Mouse (Mus musculus) layer of hippocampus, postnatal 25 days (tissue): ENCODE results near the gene 4930402F06Rik. TPM values are rescaled to one million over a fixed set of nuclear protein-coding genes. Genes with fewer than 3 reads are reported as not detected.

Experiments used
- DNase-seq, 2 experiments: peaks; one replicate each; pipeline ENCODE4 v3.0.0; 2022; ENCODE audit warnings: mixed read lengths in 2 of 2, low spot score in 1 of 2; ENCODE audit errors: extremely low spot score in 1 of 2
- total RNA-seq, 2 experiments: library from RNA; stranded (reverse); gene quantifications; 2 replicates each; pipeline ENCODE4 v1.2.3; 2021

4930402F06Rik gene
- total RNA-seq, 2 experiments from 2014 or later: not detected

DNA sequence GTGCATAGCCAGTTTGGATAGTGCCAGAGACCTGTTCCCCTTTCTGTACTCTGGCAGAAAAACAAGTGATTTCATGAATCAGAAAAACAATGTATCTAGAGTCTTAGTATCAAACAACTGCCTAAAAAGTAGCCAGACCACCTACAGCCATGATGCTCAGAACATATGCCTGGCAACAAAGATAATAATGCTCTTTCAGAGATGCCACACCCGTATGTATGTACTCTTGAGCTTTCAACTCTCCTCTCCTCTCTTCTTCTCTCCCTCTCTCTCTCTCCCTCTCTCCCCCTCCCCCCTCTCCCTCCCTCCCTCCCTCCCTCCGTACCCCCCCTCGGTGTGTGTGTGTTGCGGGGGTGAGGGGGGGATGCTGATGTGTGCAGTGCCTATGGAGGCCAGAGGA, 22.3 kb upstream of the 4930402F06Rik start:
- no peak for DNase-seq

DNA sequence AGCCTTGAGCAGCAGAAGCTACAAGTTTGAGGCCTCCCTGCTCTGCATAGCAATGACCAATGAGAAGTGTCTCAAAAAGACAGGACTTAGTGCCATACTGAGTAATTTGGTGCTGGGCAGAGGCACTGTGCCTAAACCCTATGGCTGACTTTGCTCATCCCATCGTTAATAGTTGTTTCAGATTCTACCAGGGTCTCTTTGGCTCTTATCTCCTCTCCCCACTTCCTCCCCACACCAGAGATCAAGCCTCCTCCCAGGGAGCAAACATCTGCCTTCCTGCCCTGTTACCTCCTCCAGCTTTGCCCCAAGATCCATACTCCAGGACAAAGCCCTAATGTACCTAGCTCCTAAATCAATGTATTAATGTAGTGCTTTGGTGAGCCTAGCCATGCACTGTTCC, 20.3 kb upstream of the 4930402F06Rik start:
- no peak for DNase-seq

DNA sequence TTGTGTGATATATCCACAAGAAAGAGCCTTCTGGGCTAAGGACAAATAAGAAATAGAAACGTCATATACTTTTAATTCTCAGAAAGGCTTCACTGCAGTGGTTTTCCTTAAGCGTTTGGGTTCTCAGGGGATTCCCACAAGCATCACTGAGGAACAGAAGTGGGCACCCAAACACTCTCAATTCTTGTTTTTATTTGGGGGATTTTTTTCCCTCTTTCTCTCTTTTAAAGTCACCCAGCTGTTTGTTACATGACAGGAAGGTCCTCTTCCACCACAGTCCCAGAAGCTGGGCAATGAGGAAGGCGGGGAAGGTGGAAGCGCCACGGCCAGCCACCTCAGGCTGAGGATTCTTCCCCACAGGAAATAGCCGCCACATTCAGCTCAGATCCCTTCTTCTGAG, 19.5 kb upstream of the 4930402F06Rik start:
- no peak for DNase-seq

DNA sequence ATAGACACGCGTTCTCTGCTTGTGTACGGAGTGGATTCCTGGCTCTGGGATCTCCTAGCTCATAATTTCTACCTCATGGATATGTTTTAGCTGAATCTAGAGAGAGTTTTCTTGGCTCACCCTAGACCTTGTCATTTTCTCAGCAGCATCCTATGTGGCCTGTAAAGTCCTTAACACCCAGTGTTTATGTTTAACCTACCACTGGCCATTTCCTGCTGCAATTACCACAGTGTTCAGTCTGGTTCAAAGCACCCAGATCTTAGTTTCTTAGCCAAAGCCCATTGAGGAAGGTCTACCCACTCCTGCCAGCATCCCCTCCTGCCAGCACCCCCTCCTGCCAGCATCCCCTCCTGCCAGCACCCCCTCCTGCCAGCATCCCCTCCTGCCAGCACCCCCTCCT, 15.8 kb upstream of the 4930402F06Rik start:
- no peak for DNase-seq

DNA sequence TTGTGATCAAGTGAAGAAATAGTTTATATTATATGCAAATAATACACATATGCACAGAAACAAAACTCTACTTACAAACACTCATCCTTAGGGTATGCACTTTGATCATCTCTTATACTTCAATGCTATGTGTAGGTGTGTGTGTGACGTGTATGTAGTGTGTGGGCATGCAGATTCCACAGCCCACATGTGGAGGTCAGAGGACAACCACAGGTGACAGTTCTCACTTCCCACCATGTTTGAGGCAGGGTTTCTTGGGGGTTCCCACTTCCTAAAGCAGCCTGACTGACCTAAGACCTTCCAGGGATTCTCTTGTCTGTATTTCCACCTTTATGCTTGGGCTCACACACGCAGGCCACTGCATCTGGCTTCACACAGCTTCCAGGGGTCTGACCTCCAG, 15.3 kb upstream of the 4930402F06Rik start:
- no peak for DNase-seq

DNA sequence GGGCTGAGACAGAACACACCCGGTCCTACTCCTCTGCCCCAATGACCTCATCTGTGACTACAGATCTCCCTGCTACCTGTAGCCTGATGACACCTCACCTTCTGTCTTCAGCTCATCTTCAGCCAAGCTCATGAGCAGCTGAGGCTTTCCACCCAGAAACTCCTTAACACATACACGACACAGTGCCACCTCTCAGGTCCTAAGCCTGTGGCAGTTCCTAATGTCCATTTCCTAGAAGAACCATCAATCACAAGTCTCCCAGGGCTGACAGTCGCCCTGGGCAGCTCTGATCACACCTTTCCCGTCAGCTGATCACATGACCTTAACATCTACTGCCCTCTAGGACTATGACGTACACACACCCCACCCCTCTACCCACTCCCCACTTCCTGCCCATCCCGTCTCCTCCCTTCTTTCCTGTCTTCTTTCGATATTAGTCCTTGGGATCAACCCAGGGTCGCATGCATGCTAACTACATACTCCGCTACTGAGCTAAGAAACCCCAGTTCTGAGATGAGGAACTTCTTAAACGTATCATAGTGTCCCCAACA, 14.7 kb upstream of the 4930402F06Rik start:
- no peak for DNase-seq

DNA sequence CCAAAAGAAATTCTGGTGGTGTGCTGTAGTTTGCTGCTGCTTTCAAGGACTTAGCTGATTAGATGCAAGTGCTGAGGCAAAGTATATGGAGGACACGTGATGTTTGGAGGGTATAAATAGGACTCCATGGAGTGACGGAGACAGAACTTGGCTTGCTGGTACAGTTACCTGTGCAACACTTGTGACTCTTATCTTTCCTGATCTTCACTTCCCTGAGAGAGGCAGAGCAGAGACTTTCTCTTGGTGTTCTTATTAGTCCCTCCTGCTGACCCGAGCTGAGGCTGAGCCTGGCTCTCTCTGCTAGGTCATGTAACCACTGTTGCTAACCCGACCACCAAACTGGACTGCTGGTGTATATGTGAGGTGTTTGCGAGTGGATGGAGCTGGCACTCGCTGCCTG, 12.5 kb upstream of the 4930402F06Rik start:
- DNase-seq: no peak

DNA sequence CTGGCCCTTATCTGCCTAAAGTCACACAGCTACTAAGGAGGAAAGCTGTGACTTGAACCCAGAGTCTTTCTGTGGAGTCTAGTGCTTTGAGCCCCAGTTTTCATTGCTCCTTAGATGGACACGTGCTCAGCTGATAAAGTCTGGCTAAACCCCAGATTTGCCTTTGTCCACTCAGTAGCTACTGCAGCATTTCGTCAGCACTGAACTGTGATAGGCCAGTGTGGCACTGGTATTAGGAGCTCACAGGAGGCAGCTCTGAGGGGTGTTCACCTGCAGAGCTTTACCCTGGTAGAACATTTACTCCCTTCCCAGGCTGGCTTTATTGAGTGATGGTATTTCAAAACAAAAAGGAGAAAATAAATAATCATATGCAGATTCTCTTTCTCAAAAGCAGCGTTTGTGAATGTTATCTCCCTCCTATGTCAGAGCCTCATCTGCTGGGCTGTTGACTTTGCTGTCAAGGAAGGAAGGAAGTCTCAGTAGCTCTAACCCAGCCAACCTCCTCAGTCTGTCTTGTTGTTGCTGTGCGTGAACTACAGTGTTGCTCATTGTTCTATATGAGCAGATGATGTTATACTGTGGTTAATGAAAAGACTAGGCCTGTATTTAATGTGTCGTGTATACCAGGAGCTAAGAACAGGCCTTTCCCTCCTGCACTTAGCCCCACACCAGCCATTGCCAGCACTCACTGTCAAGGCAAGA, 11.6 kb upstream of the 4930402F06Rik start:
- no peak for DNase-seq

DNA sequence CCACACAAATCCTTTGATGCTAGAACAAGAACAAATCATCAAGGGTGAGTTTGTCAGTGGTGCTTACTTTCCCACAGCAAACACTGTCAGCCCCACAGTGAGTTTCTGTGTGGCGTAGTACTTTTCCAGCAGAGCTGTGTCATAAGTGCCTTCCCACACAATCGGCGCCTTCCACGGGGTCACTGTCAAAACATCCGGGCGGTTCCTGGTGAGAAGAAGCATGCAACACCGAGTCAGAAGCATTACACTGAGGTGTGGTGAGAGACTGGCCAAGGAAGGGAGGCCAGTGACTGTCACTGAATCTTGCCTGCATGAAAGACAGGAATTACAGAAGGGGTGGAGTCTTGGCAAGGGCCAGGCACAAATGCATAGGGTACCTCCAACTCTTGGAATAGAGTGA, 10.9 kb upstream of the 4930402F06Rik start:
- no peak for DNase-seq

DNA sequence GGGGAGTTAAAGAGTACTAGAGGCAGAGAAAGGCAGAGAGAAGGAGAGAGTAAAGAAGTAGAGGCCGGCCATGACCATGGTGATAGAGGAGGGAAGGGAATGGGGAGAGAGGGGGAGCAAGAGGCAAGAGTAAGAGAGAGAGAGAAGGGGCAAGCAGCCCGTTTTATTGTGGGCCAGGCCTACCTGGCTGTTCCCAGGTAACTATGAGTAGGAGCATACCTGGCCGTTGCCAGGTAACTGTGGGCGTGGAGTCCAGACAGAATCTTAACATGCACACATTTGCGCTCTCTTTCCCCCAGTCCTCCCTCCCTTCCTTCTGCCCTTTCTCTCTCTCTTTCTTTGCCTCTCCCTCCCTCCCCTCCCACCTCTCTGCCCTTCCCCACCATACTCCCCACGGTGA, 10.3 kb upstream of the 4930402F06Rik start:
- DNase-seq: no peak

DNA sequence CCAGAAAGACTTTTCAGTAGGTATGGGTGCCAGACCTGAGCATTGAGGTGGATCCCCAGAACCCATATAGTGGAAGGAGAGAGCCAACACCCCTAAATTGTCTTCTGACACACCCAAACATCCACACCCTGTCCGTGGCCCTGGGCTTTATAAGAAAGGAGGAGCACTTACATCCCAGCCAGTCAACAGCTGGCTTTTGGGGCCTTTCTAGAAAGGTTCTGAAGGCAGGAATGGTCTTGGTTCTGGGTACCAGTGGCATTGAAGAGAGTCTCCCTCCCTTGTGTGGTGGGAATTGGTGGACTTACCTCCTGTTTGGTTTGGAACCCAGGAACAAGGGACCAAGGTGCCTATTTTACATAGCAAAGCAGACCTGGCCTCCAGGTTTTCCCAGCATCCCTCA, 9.6 kb upstream of the 4930402F06Rik start:
- no peak for DNase-seq

DNA sequence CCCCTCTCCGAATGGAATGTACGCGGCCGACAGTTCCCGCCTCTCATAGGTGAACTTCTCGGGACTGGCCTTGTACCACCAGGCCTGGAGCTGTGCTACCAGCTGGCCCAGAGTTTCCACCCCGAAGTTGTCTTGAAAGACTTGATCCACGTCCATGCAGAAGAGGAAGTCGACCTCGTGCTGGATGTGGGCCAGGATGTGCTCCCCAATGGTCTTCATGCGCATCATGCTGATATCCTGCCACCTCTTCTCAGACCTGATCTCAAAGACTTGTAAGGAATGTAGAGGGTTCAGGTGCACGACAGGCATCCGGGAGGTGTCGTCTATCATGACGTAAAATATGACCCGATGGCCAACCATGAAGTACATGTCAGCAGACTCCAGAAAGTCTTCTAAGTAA, 5.4 kb upstream of the 4930402F06Rik start:
- no peak for DNase-seq

DNA sequence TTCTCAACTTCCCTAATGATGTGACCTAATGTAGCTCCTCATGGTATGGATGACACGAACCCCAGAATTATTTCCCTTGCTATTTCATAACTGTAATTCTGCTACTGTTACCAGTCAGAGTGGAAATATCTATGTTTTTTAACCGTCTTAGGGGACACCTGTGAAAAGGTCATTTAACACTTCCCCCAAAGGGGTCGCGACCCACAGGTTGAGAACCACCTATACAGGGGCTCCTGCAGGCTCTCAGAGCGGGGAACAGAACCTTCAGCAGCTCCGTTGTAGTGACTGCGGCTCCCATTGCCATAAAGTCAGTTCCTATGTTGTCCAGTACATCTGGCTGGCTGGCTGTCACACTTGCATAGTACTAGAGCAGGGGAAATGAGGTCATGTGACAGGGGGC, 3.8 kb upstream of the 4930402F06Rik start:
- no peak for DNase-seq

DNA sequence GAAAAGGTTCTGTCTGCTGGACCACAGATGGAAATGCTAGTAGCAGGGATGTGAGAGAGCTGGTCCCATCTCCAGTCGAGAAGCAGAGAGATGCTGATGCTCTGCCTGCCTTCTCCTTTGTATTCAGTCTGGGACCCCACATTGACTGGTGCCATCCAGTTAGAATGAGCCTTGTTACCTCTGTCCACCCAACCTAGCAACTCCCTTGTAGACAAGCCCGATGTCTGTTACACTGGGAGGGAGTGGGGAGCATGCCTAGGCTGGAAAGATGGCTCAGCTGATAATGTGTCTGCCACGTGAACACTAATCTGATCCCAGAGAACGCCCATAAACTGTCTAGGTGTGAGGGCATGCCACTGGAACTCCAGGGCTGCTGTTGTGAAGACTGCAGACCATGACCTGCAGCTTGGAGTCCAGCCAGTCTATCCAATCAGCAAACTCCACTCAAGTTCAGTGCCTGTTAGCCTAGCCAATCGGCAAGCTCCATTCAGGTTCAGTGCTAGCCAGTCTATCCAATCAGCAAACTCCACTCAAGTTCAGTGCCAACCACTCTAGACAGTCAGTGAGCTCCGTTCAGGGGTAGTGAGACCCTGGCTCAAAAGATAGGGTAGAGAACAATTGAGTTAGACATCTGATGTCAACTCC, 1.3 kb upstream of the 4930402F06Rik start:
- no peak for DNase-seq

DNA sequence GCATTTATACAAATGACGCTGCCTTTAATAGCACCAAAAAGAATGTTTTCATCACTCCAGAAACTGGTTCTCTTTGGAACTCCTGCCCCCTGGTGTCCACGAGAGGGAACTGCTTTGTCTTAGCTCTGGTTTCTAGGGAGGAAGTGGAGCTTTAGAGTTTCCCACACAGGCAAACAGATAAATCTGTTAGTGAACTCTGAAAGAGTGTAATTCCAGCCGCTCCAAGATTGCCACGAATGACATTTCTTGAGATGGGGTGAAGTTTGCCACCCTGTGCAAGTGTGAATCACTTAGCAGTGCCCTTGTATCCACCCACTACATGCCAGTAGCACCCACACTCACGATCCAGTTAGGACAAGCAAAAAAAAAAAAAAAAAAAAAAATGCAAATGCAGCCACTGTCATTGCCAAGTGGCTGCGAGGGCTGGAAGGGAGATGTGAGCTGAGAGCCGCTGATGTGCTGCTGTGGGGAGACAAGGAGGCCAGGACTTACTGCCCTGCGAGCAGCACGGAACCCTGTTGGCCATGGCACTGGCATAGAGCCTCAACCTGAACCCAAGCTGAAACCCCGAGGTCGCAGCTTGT, 707 bp upstream of the 4930402F06Rik start:
- peak; percentile 52 to 74 for DNase-seq

DNA sequence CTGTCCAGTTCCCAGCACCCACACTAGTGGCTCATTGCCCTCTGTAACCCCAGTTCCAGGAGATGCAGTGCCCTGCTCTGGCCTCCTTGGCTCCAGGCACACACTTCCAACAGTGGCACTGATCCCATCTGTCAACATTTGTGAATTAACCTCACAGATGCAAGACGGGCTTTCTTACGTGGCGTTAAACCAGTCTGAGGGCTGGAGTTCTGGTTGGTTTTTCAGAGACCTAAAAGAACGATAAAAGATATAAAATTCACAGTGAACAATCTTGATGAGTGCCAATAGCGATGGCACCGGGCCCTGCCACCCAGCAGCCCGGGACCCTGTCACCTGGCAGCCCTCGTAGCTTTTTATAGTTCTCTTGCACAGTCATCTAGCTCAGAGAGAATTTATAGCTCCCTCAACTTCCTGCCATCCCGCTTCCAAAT, 11.5 kb downstream of the 4930402F06Rik start:
- no peak for DNase-seq

DNA sequence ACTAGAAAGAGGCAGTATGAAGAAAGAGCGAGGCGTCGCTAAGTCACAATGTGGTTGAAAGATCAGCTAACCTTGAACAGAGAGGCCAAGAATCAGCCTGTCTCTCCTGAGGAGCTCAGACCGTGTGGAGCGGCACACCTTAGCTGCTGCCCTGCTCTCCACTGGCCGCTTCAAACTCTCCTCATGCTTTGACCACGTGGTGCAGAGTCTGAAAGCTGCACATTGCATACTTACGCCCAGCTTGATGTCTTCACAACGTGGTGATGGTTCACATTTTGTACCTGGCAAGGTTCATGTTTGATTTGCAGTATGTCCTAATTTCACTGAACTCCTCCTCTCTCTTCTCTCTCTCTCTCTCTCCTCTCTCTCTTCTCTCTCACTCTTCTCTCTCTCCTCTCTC, 17.7 kb downstream of the 4930402F06Rik start:
- DNase-seq: no peak

DNA sequence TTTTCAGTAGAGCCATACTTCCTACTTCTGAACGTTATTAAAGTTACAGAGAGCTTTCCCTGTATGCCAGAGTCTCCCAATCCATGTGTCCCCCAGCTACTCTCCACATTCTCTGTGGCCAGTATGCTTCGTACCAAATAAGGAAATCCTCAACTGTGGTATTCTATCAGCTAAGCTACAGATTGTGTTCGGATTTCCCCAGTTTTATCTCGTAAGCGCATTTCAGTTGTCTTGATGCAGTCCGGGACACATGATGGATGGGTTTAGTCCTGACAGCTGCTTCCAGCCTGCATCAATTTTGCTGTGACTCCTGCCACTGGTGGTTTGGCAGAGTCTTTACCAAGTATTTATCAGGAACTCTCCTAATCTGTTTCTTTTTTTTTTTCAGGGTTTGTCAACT, 19.4 kb downstream of the 4930402F06Rik start:
- DNase-seq: no peak

DNA sequence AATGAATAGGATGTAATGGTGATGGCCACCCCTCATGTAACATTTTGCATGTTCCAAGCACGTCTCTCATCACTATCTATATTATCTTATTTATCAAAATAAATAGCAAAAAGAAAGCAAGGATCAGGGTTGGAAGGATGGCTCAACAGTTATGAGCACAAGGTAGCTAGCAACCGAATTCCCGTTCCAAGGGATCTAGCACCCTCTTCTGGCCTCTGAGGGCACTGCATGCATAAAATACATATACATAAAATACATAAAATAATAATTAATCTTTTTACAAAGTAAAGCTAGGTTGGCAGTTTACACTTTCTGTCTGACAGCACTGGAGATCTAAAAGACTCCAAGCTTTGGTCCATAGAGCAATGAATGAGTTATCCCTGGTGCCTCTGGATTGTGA, 24.0 kb downstream of the 4930402F06Rik start:
- DNase-seq: peak in 1 of 2 experiments; percentile 42

DNA sequence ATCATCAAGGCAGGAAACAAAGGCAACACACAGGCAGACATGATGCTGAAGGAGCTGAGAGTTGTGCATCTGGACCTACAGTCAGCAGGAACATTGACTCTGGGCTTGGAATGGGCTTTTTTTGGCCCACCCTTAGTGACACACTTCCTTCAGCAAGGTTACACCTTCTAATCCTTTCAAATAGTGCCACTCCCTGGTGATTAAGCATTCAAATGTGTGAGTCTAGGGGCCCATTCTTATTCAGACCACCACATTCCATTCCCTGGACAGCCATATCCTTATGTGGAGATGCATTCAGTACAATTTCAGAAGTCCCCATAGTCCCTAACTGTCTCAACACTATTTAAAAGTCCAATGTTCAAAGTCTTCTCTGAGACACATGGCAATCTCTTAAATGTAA, 26.3 kb downstream of the 4930402F06Rik start:
- DNase-seq: no peak

DNA sequence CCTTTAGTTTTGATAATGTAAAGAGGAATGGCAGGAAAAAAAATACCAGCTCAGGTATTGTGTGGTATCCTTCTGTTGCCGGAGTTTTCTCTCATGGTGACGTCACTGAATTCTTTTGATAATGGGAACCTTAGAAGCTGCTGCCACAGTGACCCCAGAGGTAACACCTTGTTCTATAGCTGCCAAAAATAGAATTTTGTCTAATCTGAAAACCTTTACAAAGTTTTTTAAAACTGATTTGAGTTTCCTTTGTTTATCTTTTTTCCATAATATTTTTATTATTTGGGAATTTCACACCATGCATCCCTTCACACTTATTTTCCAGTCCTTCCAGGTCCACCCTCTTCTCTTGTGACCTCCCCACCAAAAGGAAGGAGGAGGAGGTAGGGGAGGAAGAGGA, 29.3 kb downstream of the 4930402F06Rik start, which contains the start of gene 4930568D16Rik:
TSS of gene 4930568D16Rik (minus strand) at position 101 of the 400 bp plus-strand sequence.
- no peak for DNase-seq

DNA sequence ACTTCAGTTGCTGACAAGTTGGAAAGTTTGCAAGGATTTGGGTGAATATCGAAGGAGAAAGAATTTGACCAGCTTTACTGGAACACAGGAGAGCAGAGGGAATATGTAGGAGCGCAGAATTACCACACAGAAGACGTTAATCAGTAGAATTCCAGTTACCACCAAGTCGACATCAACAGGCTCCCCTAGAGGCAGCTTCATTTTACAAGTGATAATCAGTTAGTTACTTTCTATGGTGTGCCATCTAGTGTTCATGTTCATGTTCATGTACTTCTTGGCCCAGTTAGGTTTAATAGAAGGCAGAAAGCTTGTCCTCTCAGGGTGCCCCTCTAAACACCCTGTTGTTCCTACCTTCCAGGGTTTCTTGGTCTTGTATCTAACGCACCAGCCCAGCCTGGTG, 47.8 kb downstream of the 4930402F06Rik start:
- no peak for DNase-seq
